Mouse (Mus musculus): ENCODE measurements around the gene 4930579F01Rik. TPM values are rescaled to one million over a fixed set of nuclear protein-coding genes. Genes with fewer than 3 reads are reported as not detected.
A peak's percentile ranks its signal among the peaks of the same experiment; 100 is the strongest.

The 4930579F01Rik gene
- polyA plus RNA-seq, 1 experiment, result not detected

DNA sequence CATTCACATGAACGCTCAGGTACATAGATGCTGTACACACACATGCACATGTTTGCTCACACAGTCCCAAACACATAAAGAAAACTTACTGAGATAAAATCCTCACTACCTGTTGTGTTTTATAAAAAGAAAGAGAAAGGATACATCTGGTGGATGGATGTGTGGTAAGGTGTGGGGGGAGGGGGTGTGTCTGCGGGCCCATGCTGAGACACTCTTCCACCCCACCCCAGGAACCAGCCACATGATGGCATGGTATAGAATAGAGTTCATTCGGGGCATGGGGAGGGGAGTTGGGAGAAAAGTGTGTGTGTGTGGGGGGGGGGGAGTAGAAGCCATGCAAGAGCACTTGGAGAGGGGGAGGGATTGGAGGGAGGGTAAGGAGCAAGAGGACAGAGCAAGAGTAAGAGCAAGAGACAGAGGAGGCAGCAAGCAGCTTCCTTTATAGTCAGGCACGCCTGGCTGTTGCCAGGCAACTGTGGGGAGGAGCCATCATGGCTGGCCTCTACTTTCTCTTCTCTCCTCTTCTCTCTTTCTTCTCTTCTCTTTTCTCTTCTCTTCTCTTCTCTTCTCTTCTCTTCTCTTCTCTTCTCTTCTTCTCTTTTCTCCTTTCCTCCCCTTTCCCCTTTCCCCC, 31.0 kb downstream of the 4930579F01Rik start:
- Histone ChIP-seq H3K4me1 (ENCODE audit: control insufficient read depth, insufficient read depth, low read length) (no peaks in the 10 kb centered on the region), H3K27ac (ENCODE audit: insufficient read depth, low read length) (no peak overlapping the region), H3K4me3 (ENCODE audit: insufficient read depth, low read length) (no peak overlapping the region)
- TF ChIP-seq CTCF (IDR thresholded peaks at IDR 0.05; ENCODE audit: extremely low read depth, insufficient read depth, low read length) (no peak), POLR2A (IDR thresholded peaks at IDR 0.05; ENCODE audit: extremely low read depth, insufficient read depth, low read length) (no peak)

DNA sequence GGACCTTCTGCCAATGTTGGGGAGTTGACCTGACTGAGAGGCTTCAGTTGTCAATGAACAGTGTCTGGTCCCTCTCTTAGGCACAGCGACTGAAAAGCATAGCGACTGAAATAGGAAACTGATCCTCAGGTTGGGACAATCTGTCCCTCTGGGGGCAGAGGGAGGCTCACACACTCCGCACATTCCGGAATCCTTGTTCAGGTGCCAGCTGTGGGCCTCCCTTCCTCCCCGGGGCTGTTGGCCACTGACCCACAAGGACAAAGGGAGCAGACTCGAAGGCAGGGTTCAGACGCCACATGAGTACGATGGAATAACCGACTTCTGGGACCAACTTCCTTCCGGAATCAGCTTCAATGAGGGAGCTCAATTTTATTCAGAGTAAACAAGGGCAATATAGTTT, 32.0 kb downstream of the 4930579F01Rik start:
- Histone ChIP-seq H3K4me3 (ENCODE audit: insufficient read depth, low read length) (no peak overlapping the region), H3K4me1 (ENCODE audit: control insufficient read depth, insufficient read depth, low read length) (no peaks in the 10 kb centered on the region), H3K27ac (ENCODE audit: insufficient read depth, low read length) (no peak overlapping the region)
- TF ChIP-seq CTCF (IDR thresholded peaks at IDR 0.05; ENCODE audit: extremely low read depth, insufficient read depth, low read length) (no peak), POLR2A (IDR thresholded peaks at IDR 0.05; ENCODE audit: extremely low read depth, insufficient read depth, low read length) (no peak)

DNA sequence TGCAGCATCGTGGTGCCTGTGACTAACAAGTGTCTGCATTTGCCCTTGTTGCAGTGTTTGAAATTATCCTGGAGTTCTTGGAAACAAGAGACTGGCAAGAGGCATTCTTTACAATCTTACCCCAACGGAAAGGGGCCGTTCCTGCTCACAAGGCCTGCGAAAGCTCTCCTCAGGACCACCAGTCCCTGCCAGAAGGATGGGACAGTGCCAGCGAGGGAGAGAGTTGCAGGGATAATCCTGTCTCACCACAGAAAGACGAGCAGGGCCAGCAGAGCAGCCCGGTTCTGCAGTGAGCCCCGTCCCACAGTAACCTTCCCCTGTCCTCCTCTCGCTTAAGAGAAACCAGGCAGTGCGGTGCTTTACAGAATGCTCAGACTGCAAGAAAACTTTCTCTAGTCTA, 37.0 kb downstream of the 4930579F01Rik start:
- H3K4me1 ChIP-seq (ENCODE audit: control insufficient read depth, insufficient read depth, low read length), result no peaks in the 10 kb centered on the region
- TF ChIP-seq CTCF (IDR thresholded peaks at IDR 0.05; ENCODE audit: extremely low read depth, insufficient read depth, low read length) (no peak), POLR2A (IDR thresholded peaks at IDR 0.05; ENCODE audit: extremely low read depth, insufficient read depth, low read length) (no peak)
- no peak overlapping the region for H3K27ac ChIP-seq (ENCODE audit: insufficient read depth, low read length)
- H3K4me3 ChIP-seq (ENCODE audit: insufficient read depth, low read length), result no peak overlapping the region

DNA sequence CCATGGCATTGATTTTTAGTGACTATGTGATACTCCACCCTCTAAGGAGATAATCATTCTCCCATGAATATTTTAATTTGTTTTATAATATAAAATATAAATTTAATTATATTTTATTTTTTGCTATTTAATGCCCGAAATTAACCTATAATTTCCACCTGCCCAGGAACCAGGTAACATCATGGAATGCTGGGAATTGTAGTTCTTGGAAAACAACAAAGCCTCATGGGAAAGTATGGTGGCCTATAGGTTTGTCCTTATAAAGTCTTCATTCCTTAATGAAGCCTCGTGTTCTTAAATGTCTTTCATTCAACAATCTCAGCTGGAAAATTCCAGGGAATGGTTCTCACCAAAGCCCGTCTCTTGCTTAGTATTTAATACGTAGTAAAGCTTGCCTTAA, 38.6 kb downstream of the 4930579F01Rik start:
- TF ChIP-seq CTCF (IDR thresholded peaks at IDR 0.05; ENCODE audit: extremely low read depth, insufficient read depth, low read length), result no peak
- TF ChIP-seq POLR2A (IDR thresholded peaks at IDR 0.05; ENCODE audit: extremely low read depth, insufficient read depth, low read length), result no peak
- H3K4me1 ChIP-seq (ENCODE audit: control insufficient read depth, insufficient read depth, low read length), result no peaks in the 10 kb centered on the region
- H3K4me3 ChIP-seq (ENCODE audit: insufficient read depth, low read length), result no peak overlapping the region
- H3K27ac ChIP-seq (ENCODE audit: insufficient read depth, low read length), result no peak overlapping the region

DNA sequence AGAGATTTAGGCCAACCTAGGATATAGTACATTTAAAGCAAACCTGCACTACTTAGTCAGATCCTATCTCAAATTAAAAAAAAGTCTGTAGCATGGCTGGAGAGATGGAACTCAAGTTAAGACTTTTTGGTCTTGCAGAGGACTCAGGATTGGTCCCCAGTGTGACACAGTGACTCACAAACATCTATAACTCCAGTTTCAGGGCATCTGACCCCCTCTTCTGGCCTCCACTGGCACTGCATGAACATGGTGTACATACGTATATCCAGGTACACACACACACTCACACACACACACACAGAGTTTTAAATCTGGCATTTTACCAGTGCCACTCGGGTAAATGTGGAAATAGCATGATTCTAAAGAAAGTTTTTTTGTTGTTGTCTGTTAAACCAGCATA, 44.8 kb downstream of the 4930579F01Rik start:
- Histone ChIP-seq H3K4me1 (ENCODE audit: control insufficient read depth, insufficient read depth, low read length) (no peaks in the 10 kb centered on the region), H3K4me3 (ENCODE audit: insufficient read depth, low read length) (no peak overlapping the region), H3K27ac (ENCODE audit: insufficient read depth, low read length) (no peak overlapping the region)
- TF ChIP-seq POLR2A (IDR thresholded peaks at IDR 0.05; ENCODE audit: extremely low read depth, insufficient read depth, low read length) (no peak), CTCF (IDR thresholded peaks at IDR 0.05; ENCODE audit: extremely low read depth, insufficient read depth, low read length) (no peak)

DNA sequence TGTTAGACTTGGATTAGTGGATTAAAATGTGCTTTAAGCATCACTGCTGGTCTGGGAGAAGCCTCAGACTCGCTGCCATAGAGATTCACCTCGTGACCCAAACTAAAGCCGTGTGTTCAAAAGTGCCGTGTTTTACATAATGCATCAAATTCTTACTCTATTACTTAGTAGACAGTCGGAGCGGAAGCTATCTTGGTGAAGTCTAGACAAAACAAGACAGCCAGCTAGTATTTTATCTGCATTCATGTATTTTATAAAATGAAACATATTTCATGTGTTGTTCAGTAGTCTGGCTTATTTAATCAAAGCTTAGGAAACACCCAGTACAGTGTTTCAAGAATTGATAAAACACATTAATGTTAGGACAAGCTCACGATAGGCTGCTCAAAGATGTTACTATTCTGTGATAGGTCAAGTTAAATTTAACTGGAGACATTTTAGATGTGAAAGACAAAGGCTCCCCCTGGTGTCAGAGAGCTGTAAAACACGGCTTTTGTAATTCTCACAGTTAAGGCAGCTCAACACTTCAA, 48.9 kb downstream of the 4930579F01Rik start, which contains the start of gene Mttp:
Gene Mttp (minus strand): TSS at position 327 of the 530 bp plus-strand sequence.
- no peaks in the 10 kb centered on the region; the same call in 1 of the 2 replicates for H3K4me1 ChIP-seq (ENCODE audit: control insufficient read depth, insufficient read depth, low read length)
- peak within 1 kb of the TSS; percentile 78 for H3K27ac ChIP-seq (ENCODE audit: insufficient read depth, low read length)
- peak within 1 kb of the TSS; percentile 47 for H3K4me3 ChIP-seq (ENCODE audit: insufficient read depth, low read length)
- TF ChIP-seq POLR2A (IDR thresholded peaks at IDR 0.05; ENCODE audit: extremely low read depth, insufficient read depth, low read length) (no peak), CTCF (IDR thresholded peaks at IDR 0.05; ENCODE audit: extremely low read depth, insufficient read depth, low read length) (peak; percentile 31; the same call in 1 of the 2 replicates)

DNA sequence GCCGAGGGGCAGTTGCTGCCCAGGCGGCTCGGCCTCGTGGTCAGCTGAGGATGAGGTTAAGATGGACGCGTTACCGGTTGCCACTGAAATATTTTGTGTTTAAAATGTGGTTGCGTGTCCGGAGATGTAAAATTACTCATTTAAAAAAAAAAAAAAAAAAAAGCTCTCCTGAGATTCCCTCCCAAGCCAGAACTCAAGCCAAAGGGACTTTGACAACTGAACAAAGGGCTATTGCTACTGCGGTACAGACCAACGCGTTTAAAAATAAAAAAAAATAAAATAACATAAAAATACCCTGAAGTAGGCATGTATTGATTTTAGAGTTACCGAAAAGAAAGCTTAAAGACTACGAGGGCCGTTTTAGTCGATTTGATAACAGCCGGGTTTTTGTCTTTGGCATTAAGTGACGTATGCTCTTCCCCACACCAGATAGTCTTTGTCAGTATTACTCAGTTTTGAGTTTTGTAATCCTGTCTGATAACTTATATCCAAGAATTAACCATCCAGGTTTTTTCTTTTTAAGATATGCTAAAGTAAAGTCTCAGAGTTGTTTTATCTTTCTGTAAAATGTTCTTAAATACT, 49.5 kb downstream of the 4930579F01Rik start:
- Histone ChIP-seq H3K4me3 (ENCODE audit: insufficient read depth, low read length) (peak overlapping the region; percentile 47), H3K27ac (ENCODE audit: insufficient read depth, low read length) (peak overlapping the region; percentile 78), H3K4me1 (ENCODE audit: control insufficient read depth, insufficient read depth, low read length) (no peaks in the 10 kb centered on the region; the same call in 1 of the 2 replicates)
- no peak for TF ChIP-seq CTCF (IDR thresholded peaks at IDR 0.05; ENCODE audit: extremely low read depth, insufficient read depth, low read length)
- no peak for TF ChIP-seq POLR2A (IDR thresholded peaks at IDR 0.05; ENCODE audit: extremely low read depth, insufficient read depth, low read length)

DNA sequence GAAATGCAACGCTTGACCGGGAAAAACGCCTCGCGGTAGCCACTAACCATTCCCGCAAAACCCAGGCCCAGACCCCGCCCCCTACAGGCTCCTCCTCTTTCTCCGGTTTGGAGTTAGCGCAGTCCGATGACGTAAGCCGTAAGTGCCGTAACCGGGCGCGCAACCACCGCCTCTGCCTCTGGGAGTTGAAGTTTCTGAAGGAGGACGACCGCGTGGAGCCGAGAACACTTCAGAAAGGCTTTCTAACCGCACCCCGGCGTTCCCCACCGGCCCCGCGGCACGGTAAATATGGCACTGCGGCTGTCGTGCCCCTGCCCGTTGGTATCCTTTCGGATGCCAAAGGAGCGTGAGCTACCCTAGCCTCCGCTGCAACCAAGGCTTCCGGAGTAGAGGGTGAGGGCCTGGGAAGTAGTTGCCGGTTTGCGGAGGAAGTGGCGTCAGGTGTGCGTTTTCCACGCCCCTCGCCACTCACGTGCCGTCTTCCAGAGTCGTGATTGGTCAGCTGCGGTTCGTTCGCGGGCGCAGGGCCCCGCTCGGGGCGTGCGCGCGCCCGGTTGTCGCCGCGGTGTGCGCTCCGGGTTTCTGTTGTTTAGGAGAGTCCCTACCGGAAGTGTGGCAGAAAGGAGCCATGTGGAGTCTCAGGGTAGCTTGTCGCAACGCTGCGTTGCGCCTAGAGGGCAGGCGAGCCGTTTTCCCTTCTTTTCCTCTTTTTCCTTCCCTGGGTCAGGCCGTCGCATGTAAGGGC, 50.1 kb downstream of the 4930579F01Rik start, which contains the start of gene Trmt10a:
Gene Trmt10a (plus strand): TSS at position 134 of the 745 bp plus-strand sequence.
- Histone ChIP-seq H3K4me1 (ENCODE audit: control insufficient read depth, insufficient read depth, low read length) (no peaks in the 10 kb centered on the region; the same call in 1 of the 2 replicates), H3K27ac (ENCODE audit: insufficient read depth, low read length) (peak within 1 kb of the TSS; percentile 82), H3K4me3 (ENCODE audit: insufficient read depth, low read length) (peak within 1 kb of the TSS; percentile 47)
- TF ChIP-seq CTCF (IDR thresholded peaks at IDR 0.05; ENCODE audit: extremely low read depth, insufficient read depth, low read length) (no peak), POLR2A (IDR thresholded peaks at IDR 0.05; ENCODE audit: extremely low read depth, insufficient read depth, low read length) (peak; percentile 78)

DNA sequence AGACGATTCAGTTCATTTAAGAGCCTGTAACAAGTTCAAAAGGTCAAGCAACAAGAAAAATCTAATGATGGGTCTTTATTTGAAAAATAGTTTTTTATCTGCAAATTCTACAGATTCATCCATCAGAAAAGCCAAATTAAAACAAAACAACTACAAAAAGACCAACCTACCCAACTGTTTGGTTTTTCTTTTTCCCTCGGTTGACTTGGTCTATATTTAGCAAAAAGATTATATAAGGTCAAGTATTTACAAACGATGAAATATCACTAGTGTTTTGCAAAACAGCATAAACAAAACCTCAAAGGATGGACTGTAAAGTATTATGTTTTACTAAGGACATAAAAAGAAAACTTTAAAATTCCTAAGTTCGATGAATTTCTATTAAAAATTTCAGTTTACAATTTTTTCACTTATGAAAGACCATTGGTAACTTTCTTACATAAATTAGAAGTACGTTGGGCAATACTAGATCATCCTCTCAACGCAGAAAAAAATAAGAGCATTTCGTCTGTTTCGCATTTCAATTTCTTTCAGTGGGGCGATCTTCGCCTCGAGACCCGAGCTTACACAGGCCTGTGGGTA, 50.8 kb downstream of the 4930579F01Rik start:
- no peak for TF ChIP-seq POLR2A (IDR thresholded peaks at IDR 0.05; ENCODE audit: extremely low read depth, insufficient read depth, low read length)
- TF ChIP-seq CTCF (IDR thresholded peaks at IDR 0.05; ENCODE audit: extremely low read depth, insufficient read depth, low read length), result no peak
- H3K4me3 ChIP-seq (ENCODE audit: insufficient read depth, low read length), result peak overlapping the region; percentile 47
- peak overlapping the region; percentile 30; the same call in 1 of the 2 replicates for H3K27ac ChIP-seq (ENCODE audit: insufficient read depth, low read length)
- no peaks in the 10 kb centered on the region; the same call in 1 of the 2 replicates for H3K4me1 ChIP-seq (ENCODE audit: control insufficient read depth, insufficient read depth, low read length)

Measured in cortical plate, adult 2 months (tissue).